Mouse (Mus musculus) cerebellum, postnatal 14 days (tissue): Measurements from ENCODE around the gene Fam122a.

ENCODE experiments used
- DNase-seq, 2 experiments: peaks; one replicate each; pipeline ENCODE4 v3.0.0; 2021; ENCODE audit warnings: mixed read lengths in 2 of 2

Gene Fam122a

DNA sequence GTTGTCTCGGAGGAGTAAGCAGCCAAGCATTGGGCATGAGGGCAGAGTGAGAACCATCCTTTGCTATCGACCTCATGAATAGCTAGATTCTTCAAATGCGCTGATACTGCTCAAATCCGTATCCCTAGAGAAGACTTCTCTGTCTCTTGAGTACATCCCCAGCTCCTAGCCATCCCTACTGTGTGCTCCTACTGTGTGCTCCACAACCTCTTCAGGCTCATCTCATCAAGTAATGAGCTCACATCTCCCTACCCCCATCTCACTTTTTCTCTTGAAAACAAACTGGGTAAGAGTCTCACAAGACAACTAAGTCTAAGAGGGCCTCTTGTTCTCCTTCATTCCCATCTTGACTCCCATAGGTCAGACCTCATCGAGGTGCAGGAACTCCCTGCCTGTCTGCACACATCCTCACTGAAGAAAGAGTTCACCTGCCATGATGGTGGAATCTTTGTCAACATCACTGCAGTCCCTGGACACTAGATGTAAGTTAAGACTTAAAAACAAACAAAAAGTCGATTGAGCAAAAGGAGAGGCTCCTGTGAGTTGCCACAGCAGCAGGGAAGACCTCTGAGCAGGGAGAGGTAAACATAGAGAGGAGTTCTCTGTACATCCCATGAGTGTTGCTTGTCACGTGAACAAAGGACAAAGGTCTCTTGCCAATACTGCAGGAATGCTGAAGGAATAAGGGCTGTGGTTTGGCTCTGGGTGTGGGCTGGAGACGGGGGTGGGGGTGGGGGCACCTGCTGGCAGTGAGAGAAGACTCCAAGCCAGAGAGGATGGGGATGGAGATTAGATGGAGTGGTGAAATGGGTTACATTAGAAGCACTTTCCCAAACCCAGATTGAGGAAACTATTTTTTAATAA, 9.5 kb upstream of the Fam122a start:
- DNase-seq, result no peak

DNA sequence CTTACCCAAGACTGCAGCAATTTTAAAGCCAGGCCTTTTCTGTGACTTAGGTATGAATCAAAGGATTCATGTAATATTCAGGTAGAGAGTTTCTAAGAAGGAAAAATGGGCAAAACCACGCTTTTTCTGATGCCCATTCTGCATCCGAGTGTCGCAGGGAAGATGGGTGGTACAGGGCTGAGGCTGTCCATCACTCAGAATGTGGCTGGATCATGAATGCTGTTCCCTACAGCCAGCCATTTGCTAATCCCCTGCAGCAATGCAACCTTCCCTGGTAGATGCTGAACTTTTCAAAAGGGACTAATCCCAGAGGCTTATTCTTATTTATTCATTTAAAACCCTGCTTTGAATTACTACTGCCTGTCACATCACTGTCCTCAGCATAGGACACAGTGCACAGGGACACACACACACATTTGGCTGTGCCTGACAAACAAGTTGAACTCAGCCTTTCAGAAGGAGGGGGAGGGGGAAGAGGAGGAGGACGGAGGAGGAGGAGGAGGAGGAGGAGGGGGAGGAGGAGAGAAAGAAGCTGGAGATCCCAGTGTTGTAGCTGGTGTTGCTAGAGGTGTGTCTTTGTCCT, 7.5 kb upstream of the Fam122a start:
- DNase-seq, result no peak

DNA sequence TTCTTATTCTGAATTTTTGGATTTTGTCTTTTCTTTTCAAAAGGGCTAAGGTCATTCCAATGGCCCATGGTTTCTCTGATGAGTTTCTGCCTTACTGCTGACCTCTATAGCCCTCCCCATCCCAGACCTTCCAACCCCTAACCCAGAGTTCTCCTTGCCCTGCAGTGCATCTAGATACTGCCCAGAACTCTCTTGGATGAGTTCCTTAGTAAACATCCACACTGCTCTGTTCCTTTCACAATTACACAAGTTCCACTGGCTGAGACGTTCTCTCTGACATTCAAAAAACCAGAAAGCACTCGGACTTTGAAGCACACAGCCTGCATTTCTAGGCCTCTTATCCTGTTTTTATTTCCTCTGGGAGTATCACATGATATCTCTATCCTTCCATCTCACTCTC, 3.8 kb upstream of the Fam122a start:
- no peak for DNase-seq

DNA sequence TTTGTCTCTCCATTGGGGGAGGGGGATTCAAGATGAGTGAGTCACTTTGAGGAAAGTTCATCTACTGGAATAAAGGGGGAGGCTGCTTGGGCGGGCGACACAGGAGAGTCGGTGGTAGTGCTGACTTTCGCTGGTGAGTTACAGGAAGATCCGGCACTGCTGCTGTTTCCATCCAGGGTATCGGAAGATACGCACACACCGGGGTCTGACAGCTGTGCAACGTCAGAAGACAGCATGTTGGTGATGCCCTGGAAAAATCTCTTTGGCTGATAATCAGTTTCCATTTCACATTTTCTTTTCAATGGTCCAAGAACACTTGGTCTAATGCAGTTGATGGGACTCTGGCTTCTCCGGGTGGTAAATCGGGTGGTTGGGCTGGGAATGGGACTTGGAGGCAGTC, 695 bp downstream of the Fam122a start:
- peak in 1 of 2 experiments; percentile 27 for DNase-seq

DNA sequence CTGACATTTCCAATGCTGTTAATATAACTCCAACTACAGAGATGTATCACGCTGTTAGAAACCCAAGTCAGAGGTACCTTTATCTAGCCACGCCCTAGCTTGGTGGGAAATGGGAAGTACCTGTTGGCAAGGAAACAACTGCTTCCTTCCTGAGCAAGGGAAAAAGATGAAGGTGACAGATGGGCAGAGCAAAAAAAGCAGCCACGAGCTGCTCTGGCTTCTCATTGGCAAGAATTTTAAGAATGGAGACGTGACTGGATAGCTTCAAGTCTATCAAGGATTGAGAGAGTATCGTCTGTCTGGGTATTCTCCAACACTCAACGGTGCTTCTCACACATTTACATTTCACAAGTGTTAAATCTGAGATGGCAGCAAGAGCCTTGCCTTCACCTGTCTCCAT, 1.9 kb downstream of the Fam122a start:
- DNase-seq, result peak in 1 of 2 experiments; percentile 52

DNA sequence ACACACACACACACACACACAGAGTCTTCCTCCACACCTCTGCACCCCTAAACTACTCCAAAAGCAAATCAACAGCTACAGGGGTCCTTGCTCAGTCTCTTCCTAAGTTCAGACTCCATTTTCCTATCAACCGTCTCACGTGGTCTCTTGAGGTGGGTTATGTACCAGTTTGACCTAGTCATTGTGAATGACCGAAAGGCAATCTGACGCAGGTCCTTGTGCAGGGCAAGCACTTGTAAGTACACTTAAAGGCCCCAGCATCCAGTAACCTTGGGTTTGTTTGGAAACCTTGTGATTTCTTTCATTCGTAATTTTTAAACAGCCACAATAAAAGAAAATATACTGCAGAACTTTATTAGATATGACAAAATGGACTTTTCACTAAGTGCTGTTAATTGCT, 4.6 kb downstream of the Fam122a start:
- DNase-seq, result no peak

DNA sequence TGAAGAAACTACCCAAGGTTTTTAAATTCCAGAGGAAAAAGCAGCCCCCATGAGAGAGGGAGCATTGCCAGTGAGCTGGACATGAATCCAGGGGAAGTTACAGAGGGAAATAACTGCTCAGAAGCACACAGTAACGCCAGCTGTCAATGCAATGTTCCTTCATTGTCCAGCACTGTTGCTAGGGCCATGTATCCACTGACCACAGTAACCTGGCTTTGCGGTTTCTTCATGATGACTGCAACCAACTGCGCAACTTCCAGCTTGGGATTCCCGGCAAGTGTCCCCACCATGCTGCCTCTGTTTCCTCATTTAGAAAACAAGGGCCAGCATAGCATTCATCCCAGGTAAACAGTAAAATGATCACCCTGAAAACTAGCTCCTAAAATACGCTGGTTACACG, 5.6 kb downstream of the Fam122a start:
- no peak for DNase-seq

DNA sequence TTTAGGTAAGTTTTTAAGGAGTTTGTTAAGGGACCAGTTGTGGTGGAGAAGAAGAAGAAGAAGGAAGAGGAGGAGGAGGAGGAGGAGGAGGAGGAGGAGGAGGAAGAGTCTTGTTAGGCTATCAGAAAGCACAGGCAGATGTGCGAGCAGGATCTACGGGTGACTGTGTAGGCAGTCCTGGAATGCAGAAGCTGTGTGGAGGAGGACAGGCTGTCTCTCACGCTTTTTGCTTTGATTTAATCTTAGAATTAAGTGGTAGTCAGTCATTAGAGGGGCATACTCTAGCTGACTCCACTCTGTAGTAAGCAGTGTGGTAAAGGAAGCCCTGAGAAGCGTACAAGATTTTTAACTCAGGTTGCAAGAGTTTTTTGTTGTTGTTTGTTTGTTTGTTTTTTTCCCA, 7.9 kb downstream of the Fam122a start:
- no peak for DNase-seq

DNA sequence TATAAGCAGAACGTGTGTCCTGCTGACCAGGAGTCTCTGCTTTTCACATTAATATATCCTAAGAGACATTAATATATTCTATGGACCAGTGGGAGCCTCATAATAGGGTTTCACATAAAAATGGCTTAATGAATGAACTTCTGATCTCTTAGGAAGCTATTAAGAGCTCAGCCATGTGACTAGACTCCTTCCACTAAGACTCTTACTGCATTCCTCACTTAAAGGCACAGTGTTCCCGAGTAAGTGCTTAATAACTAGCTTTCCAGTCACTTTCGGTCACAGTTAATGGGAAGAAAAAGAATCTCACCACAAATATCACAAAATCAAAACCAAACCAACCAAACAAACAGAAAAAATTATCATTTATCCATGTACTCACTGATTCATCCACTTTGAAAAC, 8.5 kb downstream of the Fam122a start:
- DNase-seq, result no peak

DNA sequence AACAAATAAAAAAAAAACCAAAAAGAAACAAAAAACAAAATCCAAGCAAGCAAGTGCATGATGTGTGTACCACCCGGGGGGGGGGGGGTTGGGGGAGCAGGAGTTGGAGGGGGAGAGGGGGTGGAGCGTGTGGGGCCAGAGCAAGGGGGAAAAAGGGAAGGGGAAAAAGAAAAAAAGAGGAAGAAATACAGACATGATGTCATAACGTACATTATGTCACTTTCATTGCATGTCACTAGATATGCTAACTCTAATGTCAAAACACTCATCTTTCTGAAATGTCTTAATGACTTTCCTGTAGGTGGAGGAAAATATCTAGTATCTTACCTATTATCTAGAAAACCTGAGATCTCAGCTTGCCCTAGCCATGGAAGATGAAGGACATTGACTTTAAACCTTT, 14.1 kb downstream of the Fam122a start:
- DNase-seq, result no peak

DNA sequence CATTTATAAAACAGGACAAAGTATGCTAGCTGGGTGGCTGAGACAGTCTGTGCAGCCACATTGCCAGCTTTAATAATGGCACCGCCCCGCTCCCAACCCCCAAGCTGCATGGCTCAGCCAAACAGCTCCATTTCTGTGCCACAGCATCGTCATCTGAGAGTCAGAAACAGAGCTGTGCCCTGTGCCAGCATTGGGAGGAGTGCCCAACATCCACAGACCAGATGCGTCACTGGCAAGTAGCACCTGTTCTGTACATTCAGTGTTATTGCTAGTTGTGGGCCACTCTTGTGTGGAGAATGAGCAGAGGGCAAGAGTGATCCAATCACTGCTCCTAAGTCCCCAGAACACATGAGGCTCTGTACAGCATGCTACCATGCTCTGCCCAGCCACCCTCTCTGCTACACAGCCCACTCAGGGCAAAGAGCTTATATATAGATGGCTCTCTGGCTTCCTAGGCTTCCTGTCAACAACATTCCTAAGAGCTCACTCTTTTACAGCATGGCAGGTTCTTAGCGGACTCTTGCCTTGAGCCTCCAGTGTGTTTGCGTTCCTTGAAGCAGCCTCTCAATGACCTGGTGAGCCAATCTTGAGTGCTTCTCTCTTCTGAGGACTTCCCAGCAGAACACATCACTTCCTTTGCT, 20.4 kb downstream of the Fam122a start:
- peak in 1 of 2 experiments; percentile 51 for DNase-seq

DNA sequence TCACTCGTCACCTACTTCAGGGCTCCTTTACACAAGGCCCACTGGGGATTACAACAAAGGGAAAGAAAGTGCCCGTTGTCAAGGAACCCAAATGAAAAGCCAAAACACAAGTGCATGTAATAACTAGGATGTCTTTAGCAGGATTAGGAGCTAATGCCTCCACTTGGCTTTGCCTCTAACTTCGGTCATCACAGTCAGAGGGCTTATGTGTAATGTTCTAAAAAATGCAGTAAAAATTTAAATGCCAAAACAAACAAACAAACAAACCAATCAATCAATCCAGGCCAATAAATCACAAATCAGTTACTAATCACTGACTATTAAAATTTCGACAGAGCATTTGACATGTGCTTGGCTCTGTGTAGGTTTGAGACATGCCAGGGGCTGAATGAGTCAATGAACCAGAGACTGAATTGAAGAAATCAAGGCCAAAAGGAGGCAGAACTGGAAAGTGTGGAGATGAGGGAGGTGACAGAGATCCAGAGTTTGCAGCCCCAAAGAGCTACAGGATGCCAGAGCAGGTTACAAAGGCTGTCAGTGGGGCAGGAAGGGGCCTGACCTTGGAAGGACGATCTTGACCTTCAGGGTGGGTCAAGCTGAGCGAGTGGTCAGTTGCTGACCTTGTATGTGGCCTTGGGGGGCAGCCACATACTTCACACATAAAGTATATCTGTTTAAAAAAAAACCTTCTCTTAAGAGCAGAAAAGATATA, 21.8 kb downstream of the Fam122a start:
- DNase-seq, result no peak

DNA sequence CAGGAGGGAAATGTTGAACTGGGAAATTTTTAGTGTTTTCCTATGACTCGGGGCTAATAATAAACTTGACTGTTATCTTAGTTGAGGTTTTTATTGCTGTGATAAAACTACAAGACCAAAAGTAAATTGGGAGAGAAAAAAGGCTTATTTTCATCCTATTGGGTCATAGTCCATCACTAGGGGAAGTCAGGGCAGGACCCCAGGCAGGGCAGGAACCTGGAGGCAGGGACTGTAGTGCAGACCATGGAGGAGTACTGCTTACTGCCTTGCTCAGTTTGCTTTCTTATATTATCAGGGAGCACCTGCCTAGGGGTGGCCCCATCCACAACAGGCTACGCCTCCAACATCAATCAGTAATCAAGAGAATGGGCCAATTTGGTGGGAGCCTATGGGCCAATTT, 22.7 kb downstream of the Fam122a start:
- no peak for DNase-seq

DNA sequence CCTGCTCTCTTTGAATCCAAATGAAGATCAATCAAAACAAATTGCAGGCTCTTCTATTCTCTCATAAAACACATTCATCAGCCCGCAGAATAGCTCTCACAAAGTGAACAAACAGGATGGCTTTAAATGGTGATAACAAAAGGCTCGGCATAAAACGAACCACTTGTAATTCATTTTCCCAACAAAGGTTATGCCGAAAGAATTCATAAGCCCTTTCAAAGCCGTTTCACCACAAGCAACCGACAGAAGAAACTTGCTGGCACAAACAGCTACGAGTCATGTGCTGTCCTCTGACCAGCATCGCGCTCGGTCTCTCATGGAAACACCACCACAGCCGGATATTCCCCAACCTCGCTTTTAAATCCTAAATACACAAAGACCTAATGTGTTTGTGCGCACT, 23.8 kb downstream of the Fam122a start:
- peak; percentile 31 to 32 for DNase-seq

DNA sequence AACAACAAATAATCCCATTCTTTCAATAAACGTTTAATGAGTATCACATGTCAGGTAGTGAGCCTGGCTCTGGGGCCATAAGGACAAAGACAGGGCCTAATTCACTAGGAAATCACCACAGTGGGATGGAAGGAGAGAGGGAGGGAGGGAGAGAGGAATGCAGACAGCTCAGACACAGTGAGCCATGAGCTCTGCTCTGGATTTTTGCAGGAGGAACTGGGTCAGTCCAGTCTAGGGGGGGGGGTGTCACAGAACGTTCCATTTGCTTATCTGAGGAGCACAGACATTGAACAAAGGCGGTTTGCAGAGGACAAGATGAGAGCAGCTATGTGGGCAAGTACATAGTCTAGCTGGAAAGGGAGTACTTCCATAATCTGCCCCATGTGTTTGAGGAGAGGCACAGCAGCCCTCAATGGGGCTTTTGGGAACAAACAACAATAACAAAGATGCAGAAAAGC, 24.7 kb downstream of the Fam122a start:
- peak; percentile 36 to 51 for DNase-seq

DNA sequence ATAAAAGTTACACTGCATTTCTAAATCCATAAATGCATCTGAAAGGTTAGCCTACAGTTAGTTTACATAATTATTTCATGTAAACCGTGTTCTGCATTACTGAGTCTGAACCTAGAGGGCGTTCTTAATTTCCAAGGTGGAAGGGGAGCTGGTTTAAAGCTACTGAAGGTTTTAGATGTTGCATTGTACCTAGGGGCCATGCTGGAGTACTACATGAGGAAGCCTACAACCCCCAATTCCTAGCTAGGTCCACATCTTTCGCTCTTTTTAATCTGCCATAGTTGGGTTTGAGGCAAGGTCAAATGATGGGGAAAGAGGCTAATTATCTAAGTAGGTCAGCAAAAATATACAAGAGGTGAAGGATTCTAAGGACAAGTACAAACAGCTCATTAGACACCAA, 25.5 kb downstream of the Fam122a start:
- no peak for DNase-seq

DNA sequence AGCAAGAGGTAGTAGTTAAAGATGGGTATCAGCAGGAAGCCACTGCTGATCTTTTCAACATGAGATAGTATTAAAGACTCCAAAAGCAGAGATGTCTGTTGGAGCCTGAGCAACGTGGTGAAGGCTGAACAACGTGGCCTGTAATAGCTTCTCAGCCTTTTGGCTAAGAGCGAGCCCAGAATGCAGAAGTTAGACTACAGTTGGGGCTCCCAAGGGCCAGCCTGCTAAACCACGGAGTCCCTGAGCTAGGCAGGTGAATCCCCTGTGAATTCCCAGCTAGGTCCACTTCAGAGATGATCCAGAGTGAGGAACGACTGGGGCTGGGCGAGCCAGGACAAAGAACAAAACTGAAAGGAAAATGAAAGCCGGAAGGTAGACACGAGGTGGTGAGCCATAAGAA, 26.4 kb downstream of the Fam122a start:
- DNase-seq, result no peak

DNA sequence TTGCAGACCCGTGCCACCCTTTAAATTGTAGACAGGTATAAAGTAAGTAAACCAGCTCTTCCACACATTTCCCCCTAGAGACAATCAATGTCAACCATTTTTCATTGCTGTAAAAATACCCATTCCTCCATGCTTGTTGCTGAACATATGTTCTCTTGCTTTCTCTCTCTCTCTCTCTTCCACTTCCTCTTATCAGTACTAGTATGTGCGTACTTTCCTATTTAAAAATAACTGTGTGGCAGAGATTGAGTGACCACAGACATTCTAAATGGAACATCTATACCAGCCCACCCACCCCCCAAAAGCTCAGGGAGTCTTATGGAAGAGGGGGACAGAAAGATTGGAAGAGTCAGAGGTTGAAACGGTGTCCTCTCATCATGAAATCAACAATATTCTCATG, 32.8 kb downstream of the Fam122a start:
- no peak for DNase-seq

DNA sequence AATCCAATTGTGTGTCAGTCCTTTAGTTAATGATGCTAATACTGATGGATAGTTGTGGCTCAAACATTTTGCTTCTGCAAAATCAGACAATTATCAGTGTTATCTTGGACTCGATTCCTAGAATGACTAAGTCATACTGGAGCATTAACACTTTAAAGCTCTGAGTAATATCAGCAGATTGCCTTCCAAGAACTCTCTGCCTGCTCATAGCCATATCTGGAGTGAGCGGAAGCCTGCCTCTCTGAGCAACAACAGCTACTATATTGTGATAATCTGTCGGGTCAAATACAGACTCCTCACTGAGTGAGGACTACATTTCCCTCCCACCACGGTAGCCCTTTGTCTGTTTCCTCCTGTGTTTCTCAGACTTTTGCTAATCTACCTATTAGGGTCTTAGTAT, 37.4 kb downstream of the Fam122a start:
- DNase-seq, result no peak

DNA sequence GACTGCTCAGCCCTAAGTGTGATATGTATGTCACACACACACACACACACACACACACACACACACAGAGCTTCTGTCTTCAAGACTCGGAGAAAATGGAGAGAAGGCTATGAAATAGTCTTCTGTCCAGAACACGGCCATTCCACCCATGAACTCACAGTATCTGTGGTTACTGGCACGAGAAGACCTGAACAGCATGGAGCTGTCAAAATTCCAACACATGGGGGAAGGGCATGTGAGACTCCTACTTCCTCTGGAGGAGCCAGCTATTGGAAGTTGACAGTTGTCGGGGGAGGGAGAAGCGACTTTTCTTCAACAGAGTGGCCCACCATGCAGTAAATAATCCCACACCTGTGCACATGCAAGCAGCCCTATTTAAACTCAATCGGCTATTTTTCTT, 42.9 kb downstream of the Fam122a start:
- peak; percentile 80 to 81 for DNase-seq

DNA sequence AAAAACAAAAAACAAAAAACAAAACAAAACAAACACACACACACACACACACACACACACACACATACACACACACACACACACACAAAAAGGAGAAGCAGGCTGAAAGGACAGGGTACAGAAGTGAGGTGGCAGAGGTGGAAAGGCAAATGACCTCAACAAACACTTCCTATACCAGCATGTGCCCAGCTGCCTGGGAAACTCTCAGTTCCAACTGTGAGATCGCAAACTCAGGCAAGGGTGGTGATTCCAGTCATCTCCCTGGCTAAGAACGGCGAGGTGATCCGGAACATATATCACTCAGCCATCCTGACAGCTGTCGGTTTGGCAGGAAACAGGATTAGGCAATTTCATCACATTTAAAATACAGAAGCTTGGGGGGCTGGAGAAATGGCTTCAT, 44.7 kb downstream of the Fam122a start:
- no peak for DNase-seq

DNA sequence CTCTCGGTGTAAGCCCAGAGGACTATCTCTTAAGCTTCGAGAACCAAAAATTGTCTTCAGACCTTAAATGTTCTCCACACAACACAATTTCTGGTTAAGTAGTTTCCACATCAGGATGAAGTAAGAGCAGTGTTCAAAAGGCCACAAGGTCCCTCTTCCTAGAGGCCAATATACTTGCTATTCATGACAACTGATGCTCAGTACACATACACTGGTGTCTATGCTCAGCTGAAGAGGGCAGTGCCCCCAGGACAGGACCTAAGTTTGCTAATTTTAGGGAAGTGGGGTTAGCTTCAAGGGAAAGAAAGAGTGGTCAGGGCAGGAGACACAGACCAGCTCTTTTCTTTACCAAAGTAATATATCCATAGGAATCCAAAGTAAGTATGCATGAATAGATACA, 45.8 kb downstream of the Fam122a start:
- no peak for DNase-seq

DNA sequence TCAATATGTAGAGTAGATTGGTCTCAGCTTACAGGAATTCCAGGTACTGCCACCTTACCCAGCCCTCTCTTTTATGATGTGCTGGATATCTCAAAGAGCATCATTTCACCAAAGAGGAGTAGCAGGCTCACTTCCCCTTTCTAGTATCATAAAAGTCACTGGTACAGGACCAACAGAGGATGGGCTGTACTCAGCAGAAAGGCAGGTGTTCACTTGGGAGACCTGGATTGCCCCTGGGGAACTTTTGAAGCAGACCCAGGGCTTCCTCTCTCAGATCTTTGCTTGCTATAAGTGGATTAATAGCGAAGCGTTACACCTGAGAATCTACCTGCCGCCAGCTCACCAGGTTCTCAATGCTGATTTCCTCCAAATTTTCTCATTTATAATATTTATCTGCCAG, 49.1 kb downstream of the Fam122a start:
- no peak for DNase-seq
